Mouse (Mus musculus) midbrain, postnatal 0 days (tissue): ENCODE data around the gene Snta1. TPM values are rescaled to one million over a fixed set of nuclear protein-coding genes. Genes with fewer than 3 reads are reported as not detected.

Experiments used
- ATAC-seq: fragments of 200-750 bp; cut with Nextera tagmentation; 2 replicates; pipeline ENCODE4 v1.8.0; 2017; ENCODE audit warnings: moderate number of reproducible peaks, mild to moderate bottlenecking, moderate TSS enrichment, moderate library complexity; ENCODE audit not compliant: low FRiP score
- DNase-seq: peaks from one replicate; pipeline ENCODE4 v3.0.0-alpha.2; 2015; ENCODE audit warnings: low spot score
- H3K27ac ChIP-seq: fragments of 300-500 bp; sonication (generic); 2 replicates; pipeline ENCODE4 v1.5.1; 2014; ENCODE audit warnings: low read depth, mild to moderate bottlenecking, low read length, mixed read lengths
- H3K27me3 ChIP-seq: fragments of 300-500 bp; sonication (generic); 2 replicates; pipeline ENCODE4 v1.6.1; 2014; ENCODE audit warnings: low read length, control low read depth, mixed read lengths; ENCODE audit not compliant: insufficient read depth
- H3K36me3 ChIP-seq: fragments of 300-500 bp; sonication (generic); 2 replicates; pipeline ENCODE4 v1.6.1; 2014; ENCODE audit warnings: low read length, control low read depth, mixed read lengths; ENCODE audit not compliant: insufficient read depth
- H3K4me1 ChIP-seq: fragments of 300-500 bp; sonication (generic); 2 replicates; pipeline ENCODE4 v1.6.1; 2014; ENCODE audit warnings: mild to moderate bottlenecking, control low read depth, antibody characterized with exemption, low read length, mixed read lengths; ENCODE audit not compliant: insufficient read depth
- H3K4me2 ChIP-seq: fragments of 300-500 bp; sonication (generic); 2 replicates; pipeline ENCODE4 v1.6.1; 2014; ENCODE audit warnings: low read depth, mild to moderate bottlenecking, low read length, mixed read lengths; ENCODE audit not compliant: poor library complexity, severe bottlenecking
- H3K4me3 ChIP-seq: fragments of 300-500 bp; sonication (generic); 2 replicates; pipeline ENCODE4 v1.5.1; 2014; ENCODE audit warnings: low read depth, mild to moderate bottlenecking, low read length, moderate library complexity
- H3K9ac ChIP-seq: fragments of 300-500 bp; sonication (generic); replicated peaks from 2 replicates; pipeline ENCODE4 v1.6.1; 2014; ENCODE audit warnings: mild to moderate bottlenecking, low read length, moderate library complexity, mixed read lengths; ENCODE audit not compliant: poor library complexity, severe bottlenecking
- H3K9me3 ChIP-seq: fragments of 300-500 bp; sonication (generic); 2 replicates; pipeline ENCODE4 v1.6.1; 2016; ENCODE audit warnings: low read length, control low read depth
- CTCF ChIP-seq: IDR thresholded peaks from 2 replicates; pipeline ENCODE4 v1.5.1; 2016; ENCODE audit warnings: antibody characterized with exemption, mild to moderate bottlenecking
- WGBS: fragments of 180-500 bp; shearing (Covaris S2); extraction: QIAGEN DNeasy Blood & Tissue Kit; methylation state at CpG from one replicate; pipeline ENCODE4 v1.1.7; 2014; 5-methylcytosine and 5-hydroxymethylcytosine counted together
- polyA plus RNA-seq: library from polyadenylated mRNA; unstranded; fragments of >200 nt; fragmentation: Nextera tagmentation; extraction: Ambion mirVana; gene quantifications from 2 replicates; pipeline ENCODE4 v1.2.1, GENCODE M21; 2015
- total RNA-seq: library from RNA; depleted of rRNA; stranded (reverse); fragments of >200 nt; gene quantifications from 2 replicates; pipeline ENCODE4 v1.2.3, GENCODE M21; 2014

Gene Snta1
- total and polyA plus RNA-seq, 2 experiments from 2014 or later, result 15.8 to 32.0 TPM

- H3K27me3 ChIP-seq, result no peaks in the 10 kb centered on the region
- H3K9ac ChIP-seq, result no peak overlapping the region
- no peak overlapping the region for H3K4me2 ChIP-seq
- peaks cover 13% of the 10 kb centered on the region; the same call in 1 of the 2 replicates for H3K36me3 ChIP-seq
- 90% methylated on average over 2 of the region's 2 CpGs for WGBS
- TF ChIP-seq CTCF, result no peak
- DNase-seq (no peak), ATAC-seq (no peak)
- no peak overlapping the region for H3K4me3 ChIP-seq
- no peaks in the 10 kb centered on the region for H3K9me3 ChIP-seq
- H3K4me1 ChIP-seq, result no peaks in the 10 kb centered on the region
- no peak overlapping the region for H3K27ac ChIP-seq
These were observed 11.4 kb downstream of the Snta1 start for GRCm38 (mm10) chr2:154396529-154396928.

DNA sequence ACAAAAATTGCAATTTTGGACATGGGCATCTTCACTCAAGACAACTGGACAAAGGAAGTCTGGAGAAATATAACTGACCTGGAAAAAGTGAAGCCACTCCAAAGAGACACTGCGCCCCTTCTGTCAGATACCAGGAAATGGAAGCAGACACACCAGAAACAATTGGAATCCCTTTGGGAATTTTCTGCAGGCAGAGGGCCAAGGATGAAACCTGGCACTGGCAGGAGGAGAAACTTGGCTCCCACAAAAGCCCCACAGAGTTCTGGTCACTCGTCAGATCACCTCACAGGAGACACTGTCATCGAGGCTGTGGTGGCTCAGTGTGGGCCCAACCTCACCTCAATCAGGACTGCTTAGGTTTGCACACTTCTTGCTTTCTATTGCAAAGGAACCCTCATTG lies 13.3 kb downstream of the Snta1 start:
- ATAC-seq (no peak), DNase-seq (peak; percentile 52)
- Histone ChIP-seq H3K27me3 (no peaks in the 10 kb centered on the region), H3K4me1 (no peaks in the 10 kb centered on the region), H3K27ac (no peak overlapping the region), H3K4me2 (no peak overlapping the region), H3K36me3 (peaks cover 11% of the 10 kb centered on the region; the same call in 1 of the 2 replicates), H3K9ac (no peak overlapping the region), H3K4me3 (no peak overlapping the region), H3K9me3 (no peaks in the 10 kb centered on the region)
- no peak for TF ChIP-seq CTCF
- WGBS, result 79% methylated on average over 3 of the region's 3 CpGs

DNA sequence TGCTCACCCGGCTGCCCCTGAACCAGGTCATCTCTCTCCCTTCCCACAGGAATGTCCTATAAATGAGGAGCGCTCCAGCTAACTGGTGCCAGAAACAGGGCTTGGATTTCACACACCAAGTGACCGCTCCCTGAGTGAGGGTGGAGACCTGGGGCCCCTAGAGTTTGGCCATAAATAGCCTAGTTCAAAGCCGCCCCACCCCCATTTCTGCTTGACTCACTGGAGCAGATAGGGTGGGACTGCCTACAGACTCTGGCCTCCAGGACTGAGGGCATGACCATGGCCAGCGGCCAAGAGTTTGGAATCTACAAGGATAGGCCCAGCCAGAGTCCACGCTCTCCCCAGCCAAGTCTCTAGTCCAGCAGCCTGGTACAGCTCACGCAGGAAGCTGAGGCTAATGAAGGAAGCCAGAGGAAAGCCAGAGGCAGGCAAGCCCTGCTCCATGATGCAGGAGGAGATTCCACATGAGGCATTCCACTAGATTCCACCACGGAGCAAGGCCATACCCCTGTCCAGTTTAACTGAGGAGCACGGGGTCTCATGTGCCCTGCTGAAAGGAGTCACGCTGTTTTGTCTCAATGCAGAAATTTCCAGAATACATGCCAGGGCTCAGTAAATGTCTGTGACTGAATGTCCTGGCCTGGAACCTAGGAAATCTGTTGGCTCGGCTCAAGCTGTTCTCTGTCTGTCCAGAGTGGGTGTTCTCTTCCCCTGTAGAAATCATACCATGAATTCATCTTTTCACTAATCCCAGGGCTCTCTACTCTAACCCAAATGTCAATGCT lies 17.5 kb downstream of the Snta1 start:
- Histone ChIP-seq H3K27me3 (no peaks in the 10 kb centered on the region), H3K4me3 (no peak overlapping the region), H3K4me1 (no peaks in the 10 kb centered on the region), H3K9me3 (no peaks in the 10 kb centered on the region), H3K36me3 (no peaks in the 10 kb centered on the region), H3K4me2 (no peak overlapping the region), H3K27ac (no peak overlapping the region), H3K9ac (no peak overlapping the region; the same call in 1 of the 2 replicates)
- 82% methylated on average over 11 of the region's 11 CpGs for WGBS
- TF ChIP-seq CTCF, result no peak
- ATAC-seq, result no peak
- DNase-seq, result peak; percentile 45

- DNase-seq, result no peak
- WGBS, result 84% methylated on average over 7 of the region's 7 CpGs
- peaks cover 20% of the 10 kb centered on the region; the same call in 1 of the 2 replicates for H3K36me3 ChIP-seq
- H3K4me1 ChIP-seq, result no peaks in the 10 kb centered on the region
- no peak overlapping the region for H3K9ac ChIP-seq
- H3K27ac ChIP-seq, result no peak overlapping the region
- TF ChIP-seq CTCF, result no peak
- H3K27me3 ChIP-seq, result no peaks in the 10 kb centered on the region
- no peaks in the 10 kb centered on the region for H3K9me3 ChIP-seq
- ATAC-seq, result no peak
- no peak overlapping the region for H3K4me2 ChIP-seq
- no peak overlapping the region for H3K4me3 ChIP-seq
These were observed 28.8 kb downstream of the Snta1 start for GRCm38 (mm10) chr2:154379103-154379502.

DNA sequence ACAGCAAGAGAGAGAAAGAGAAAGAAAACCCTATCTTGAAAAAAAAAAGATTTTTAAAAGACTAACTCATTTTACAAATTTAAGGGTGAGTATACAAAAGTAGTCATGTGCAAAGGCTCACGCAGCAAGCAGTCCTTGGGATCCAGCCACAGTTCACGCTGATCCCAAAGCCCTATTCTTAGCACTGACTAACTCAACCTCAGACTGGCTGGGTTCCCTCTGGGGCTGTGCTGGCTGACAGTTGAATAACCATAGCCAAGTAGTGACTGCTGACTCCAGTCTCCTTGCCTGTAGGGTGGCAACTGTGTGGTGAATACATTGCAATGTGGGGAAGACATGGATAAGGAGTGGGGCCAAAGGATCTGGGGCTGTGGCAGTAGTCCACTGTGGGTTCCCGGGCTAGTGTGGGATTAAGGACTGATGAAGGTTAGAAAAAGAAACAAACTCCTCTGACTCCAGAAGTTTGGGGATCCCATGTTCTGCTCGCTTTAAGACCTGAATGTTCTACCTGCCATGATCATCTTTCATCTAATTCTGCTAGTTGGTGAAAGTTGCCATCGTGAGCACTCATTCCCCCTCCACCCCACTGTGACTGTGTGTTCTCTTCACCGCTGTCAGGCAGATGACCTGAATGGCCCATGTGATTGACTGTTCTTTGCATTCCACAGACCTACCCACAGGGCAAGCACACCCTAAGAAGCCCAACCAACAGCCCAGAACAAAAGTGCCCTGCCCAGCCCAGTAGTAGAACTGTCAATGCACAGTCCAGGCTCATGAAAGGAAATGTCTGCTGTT lies 32.9 kb downstream of the Snta1 start:
- H3K27ac ChIP-seq, result no peak overlapping the region
- WGBS, result 80% methylated on average over 6 of the region's 6 CpGs
- H3K27me3 ChIP-seq, result no peaks in the 10 kb centered on the region
- H3K4me3 ChIP-seq, result no peak overlapping the region
- no peak overlapping the region for H3K9ac ChIP-seq
- 0 out of 2 replicates have a peak, but pooled peaks cover 4% of the 10 kb centered on the region for H3K4me1 ChIP-seq
- no peak for DNase-seq
- no peaks in the 10 kb centered on the region for H3K9me3 ChIP-seq
- no peak overlapping the region for H3K4me2 ChIP-seq
- ATAC-seq, result no peak
- H3K36me3 ChIP-seq, result peaks cover 12% of the 10 kb centered on the region; the same call in 1 of the 2 replicates
- TF ChIP-seq CTCF, result no peak
